Mouse (Mus musculus) heart, embryonic 10.5 days (tissue): ENCODE results near the gene Pcnx3. TPM values are rescaled to one million over a fixed set of nuclear protein-coding genes. Genes with fewer than 3 reads are reported as not detected.
A peak's percentile ranks its signal among the peaks of the same experiment; 100 is the strongest.

Experiments
- DNase-seq: peaks from one replicate; pipeline ENCODE4 v3.0.0-alpha.2; 2017; ENCODE audit warnings: low spot score
- H3K27ac ChIP-seq: fragments of 300-500 bp; sonication (generic); 2 replicates; pipeline ENCODE4 v1.5.1; 2016; ENCODE audit warnings: mild to moderate bottlenecking
- H3K27me3 ChIP-seq: fragments of 300-500 bp; sonication (generic); 2 replicates; pipeline ENCODE4 v1.6.1; 2016; ENCODE audit warnings: mild to moderate bottlenecking; ENCODE audit not compliant: poor library complexity, insufficient read depth, severe bottlenecking
- H3K36me3 ChIP-seq: fragments of 300-500 bp; sonication (generic); 2 replicates; pipeline ENCODE4 v1.6.1; 2016; ENCODE audit warnings: mild to moderate bottlenecking, moderate library complexity
- H3K4me1 ChIP-seq: fragments of 300-500 bp; sonication (generic); 2 replicates; pipeline ENCODE4 v1.6.1; 2016; ENCODE audit warnings: mild to moderate bottlenecking
- H3K4me3 ChIP-seq: fragments of 300-500 bp; sonication (generic); 2 replicates; pipeline ENCODE4 v1.5.1; 2016; ENCODE audit warnings: mild to moderate bottlenecking, moderate library complexity
- H3K9me3 ChIP-seq: fragments of 300-500 bp; sonication (generic); 2 replicates; pipeline ENCODE4 v1.6.1; 2016; ENCODE audit warnings: mild to moderate bottlenecking, moderate library complexity
- WGBS: fragments of 180-500 bp; shearing (Covaris S2); methylation state at CpG from one replicate; pipeline ENCODE4 v1.1.7; 2016; 5-methylcytosine and 5-hydroxymethylcytosine counted together
- polyA plus RNA-seq: library from polyadenylated mRNA; unstranded; fragments of >200 nt; fragmentation: Nextera tagmentation; extraction: Ambion mirVana; gene quantifications from 2 replicates; pipeline ENCODE4 v1.2.1, GENCODE M21; 2016

Pcnx3 gene
- polyA plus RNA-seq, 1 experiment from 2014 or later, result 26.3 TPM

DNA sequence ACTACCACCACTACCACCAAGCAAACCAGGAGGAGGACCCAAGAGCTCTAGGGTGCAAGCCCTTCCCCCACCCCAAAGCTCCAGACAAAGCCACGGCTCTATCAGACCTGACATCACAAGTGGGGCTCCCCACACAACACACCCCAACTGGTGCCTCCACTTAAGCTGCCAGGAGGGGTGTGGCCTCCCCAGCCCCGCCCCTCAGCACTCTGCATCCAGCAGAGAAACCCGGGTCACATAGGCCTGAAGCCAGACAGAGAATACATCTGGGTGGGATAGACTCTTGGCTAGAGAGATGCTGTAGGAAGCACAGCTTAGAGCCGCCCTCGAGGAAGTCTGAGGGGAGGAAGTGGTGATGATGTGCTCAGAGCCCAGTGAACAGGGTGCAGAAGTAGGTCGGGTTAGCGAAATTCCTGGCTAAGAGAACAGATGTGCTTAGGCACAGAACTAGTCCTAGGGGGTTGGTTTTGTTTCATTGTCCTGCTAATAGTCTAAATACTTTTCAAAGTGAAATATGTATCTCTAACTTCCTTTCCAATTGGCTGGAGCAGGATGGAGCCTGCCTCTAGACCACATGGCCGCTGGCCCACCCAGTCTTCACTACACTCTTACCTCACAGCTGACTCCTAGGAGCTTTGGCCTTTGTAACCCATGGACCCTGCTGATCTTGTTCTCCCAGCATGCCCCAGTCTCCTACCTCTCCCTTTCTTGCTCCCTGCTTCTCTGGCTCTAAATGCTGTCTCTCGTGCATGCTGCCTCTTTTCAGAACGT is 16.3 kb upstream of the Pcnx3 start:
- no peaks in the 10 kb centered on the region for H3K27me3 ChIP-seq
- H3K4me1 ChIP-seq, result peaks cover 20% of the 10 kb centered on the region
- WGBS, result 44% methylated on average over 10 of the region's 10 CpGs
- H3K36me3 ChIP-seq, result peaks cover 73% of the 10 kb centered on the region
- no peaks in the 10 kb centered on the region for H3K9me3 ChIP-seq
- peak; percentile 75 for DNase-seq
- no peak overlapping the region for H3K4me3 ChIP-seq
- H3K27ac ChIP-seq, result peak overlapping the region; percentile 33; the same call in 1 of the 2 replicates

DNA sequence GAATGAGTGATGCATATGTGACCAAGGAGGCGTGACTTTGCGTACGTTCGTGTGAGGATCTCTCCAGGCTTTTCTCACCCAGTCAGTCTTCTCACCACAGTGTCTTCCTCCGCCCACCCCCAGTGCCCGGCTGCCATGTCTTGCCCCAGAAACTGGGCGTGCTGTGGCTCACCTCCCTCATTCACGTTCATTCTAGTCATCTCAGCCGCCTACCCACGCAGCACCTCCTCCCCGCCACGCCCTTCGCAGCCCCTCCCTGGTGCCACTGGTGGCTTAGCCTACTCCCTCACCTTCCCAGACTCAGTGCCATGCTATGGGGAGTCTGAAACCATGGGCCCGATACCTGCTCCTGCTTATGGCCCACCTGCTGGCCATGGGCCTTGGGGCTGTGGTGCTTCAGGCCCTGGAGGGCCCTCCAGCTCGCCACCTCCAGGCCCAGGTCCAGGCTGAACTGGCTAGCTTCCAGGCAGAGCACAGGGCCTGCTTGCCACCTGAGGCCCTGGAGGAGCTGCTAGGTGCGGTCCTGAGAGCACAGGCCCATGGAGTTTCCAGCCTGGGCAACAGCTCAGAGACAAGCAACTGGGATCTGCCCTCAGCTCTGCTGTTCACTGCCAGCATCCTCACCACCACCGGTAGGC is 15.6 kb upstream of the Pcnx3 start, which contains the start of gene Kcnk7:
Kcnk7 (plus strand) TSS at position 205 of the 638 bp plus-strand sequence.
- Histone ChIP-seq H3K4me1 (peaks cover 20% of the 10 kb centered on the region), H3K9me3 (no peaks in the 10 kb centered on the region), H3K4me3 (no peak within 1 kb of the TSS), H3K27me3 (no peaks in the 10 kb centered on the region), H3K27ac (peak within 1 kb of the TSS; percentile 33; the same call in 1 of the 2 replicates), H3K36me3 (peaks cover 75% of the 10 kb centered on the region)
- 70% methylated on average over 17 of the region's 17 CpGs for WGBS
- DNase-seq, result no peak

DNA sequence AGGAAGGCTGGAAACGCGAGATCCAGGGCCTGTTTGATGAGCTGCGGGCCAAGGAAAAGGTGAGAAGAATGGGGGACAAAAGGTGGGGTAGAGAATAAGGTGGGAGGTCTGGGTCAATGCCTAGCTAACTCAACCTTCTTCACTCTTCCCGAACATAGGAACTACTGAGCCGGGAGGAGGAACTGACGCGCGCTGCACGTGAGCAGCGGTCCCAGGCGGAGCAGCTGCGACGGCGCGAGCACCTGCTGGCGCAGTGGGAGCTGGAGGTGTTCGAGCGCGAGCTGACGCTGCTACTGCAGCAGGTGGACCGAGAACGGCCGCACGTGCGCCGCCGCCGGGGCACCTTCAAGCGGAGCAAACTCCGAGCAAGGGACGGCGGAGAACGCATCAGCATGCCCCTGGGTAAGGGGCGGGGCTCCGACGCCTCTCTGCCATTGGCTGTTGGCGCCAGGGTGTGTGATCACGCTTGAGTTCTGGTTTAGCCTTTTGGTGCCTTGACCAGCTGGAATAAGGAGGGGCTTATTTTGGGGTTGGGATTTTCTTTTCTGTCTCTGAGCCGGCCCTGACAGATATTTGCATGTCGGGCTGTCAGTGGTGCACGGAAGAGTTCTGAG is 7.2 kb upstream of the Pcnx3 start:
- peak; percentile 84 for DNase-seq
- WGBS, result 24% methylated on average over 41 of the region's 41 CpGs
- Histone ChIP-seq H3K4me3 (peak overlapping the region; percentile 45), H3K4me1 (peaks cover 43% of the 10 kb centered on the region), H3K9me3 (no peaks in the 10 kb centered on the region), H3K27me3 (0 out of 2 replicates have a peak, but pooled peaks cover 7% of the 10 kb centered on the region), H3K27ac (peak overlapping the region; percentile 18; the same call in 1 of the 2 replicates), H3K36me3 (peaks cover 98% of the 10 kb centered on the region)

DNA sequence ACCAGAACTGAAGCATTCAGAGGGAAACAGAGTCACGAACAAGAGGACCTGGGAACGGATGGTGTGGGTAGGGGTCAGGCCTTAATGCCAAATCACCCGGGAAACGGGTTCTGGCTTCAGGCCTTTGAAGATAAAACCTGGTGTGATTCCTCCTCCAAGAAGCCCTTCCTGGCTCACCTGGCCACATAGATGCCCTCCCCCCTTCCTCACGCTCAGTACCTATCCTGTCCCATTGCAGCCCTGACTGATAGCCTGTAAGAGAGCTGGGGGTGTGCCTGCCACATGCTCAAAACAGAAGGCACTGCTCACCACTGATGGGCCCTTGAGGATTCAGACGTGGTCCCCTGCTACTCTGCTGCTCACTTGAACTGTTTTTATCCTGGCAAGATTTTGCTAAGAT is 5.1 kb upstream of the Pcnx3 start:
- Histone ChIP-seq H3K4me3 (peak overlapping the region; percentile 96), H3K9me3 (no peaks in the 10 kb centered on the region), H3K27me3 (0 out of 2 replicates have a peak, but pooled peaks cover 7% of the 10 kb centered on the region), H3K27ac (peak overlapping the region; percentile 37; the same call in 1 of the 2 replicates), H3K36me3 (peaks cover 83% of the 10 kb centered on the region), H3K4me1 (peaks cover 55% of the 10 kb centered on the region)
- WGBS, result 81% methylated on average over 6 of the region's 6 CpGs
- no peak for DNase-seq

DNA sequence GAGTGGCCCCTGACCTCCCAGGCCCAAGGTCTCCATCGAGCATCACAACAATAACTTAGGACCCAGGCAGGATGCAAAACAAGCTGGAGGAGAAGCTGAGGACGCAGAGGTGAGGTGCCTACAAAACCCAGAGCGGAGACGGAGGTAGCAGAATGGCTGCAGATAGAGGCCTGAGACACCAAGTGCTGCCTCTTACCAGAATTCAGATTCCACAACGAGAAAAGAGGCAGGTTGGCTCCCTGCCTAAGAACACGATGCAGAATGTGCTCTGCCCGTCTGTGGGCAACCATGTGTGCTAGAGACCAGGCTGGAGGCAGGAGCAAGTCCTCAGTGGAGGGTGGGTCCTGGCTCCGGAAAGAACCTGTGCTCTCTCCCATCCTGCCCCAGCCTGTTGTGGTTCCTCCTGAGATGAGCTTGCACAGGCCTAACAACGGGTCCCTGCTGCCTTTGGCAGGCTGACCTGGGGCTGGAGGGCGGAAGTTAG is 4.2 kb upstream of the Pcnx3 start:
- no peak for DNase-seq
- H3K27ac ChIP-seq, result peak overlapping the region; percentile 94
- 68% methylated on average over 10 of the region's 10 CpGs for WGBS
- H3K36me3 ChIP-seq, result peaks cover 74% of the 10 kb centered on the region
- H3K4me1 ChIP-seq, result peaks cover 57% of the 10 kb centered on the region
- H3K4me3 ChIP-seq, result peak overlapping the region; percentile 96
- H3K9me3 ChIP-seq, result no peaks in the 10 kb centered on the region
- H3K27me3 ChIP-seq, result 0 out of 2 replicates have a peak, but pooled peaks cover 7% of the 10 kb centered on the region

DNA sequence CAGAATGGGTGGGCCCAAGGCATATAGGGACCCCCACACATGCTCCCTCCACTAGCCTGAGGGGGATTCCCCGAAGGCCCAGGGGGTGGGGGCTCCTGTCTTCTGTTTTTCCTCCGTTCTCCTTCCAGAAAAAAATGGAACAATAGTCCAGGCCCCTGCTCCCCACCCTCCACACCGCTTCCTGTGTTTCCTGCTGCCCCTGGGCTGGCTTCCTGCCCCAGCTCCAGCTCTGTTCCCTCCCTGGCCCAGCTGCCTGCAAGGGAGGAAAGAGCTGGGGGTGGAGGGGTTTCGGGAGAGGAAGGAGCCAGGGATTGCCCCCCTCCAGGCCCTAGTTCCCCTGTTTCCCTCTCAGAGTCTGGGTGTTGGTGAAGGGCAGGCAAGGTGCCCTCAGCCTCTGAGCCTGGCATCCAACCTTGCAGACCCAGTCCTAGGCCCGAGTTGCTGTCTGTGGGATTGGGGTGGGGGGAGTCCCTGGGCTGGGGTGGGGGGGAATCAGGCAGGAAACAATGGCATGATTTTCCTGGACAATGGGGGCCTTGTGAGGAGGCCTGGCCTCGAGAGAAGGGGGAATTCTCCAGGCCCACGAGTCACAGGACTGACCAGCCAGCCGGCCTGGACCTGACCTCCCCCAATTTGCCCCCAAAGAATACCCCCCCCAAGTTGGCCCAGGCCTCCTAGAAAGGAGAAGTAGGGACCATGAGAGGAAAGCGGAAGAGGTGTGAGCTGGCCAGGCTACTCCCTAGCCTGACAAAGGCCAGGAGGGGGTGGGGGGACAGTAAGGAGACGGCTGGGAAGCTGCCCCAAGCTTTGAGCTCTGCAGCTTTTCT is 3.6 kb upstream of the Pcnx3 start:
- DNase-seq, result no peak
- 53% methylated on average over 10 of the region's 10 CpGs for WGBS
- peak overlapping the region; percentile 94 for H3K27ac ChIP-seq
- peaks cover 63% of the 10 kb centered on the region for H3K4me1 ChIP-seq
- peaks cover 68% of the 10 kb centered on the region for H3K36me3 ChIP-seq
- H3K27me3 ChIP-seq, result 0 out of 2 replicates have a peak, but pooled peaks cover 7% of the 10 kb centered on the region
- H3K9me3 ChIP-seq, result no peaks in the 10 kb centered on the region
- H3K4me3 ChIP-seq, result peak overlapping the region; percentile 96

DNA sequence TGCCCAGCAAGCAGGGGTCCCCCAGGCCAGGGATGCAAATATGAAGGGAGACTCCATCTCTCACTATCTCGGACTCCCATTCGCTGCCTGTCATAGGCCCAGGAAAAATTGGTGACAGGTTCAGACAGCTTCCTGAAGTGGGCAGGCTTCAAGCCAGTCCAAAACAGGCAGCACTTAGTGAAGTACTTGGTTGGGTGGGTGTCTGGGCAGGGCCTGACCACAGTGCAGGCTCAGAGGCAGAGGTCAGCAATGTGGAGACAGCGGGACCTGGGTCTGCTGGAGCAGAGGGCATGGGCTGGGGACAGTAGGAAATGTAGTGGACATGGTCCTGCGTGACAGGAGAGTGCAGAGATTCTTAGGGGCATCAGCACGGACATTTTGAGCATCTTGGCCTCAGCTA is 2.9 kb upstream of the Pcnx3 start:
- WGBS, result 63% methylated on average over 5 of the region's 5 CpGs
- Histone ChIP-seq H3K9me3 (no peaks in the 10 kb centered on the region), H3K27ac (peak overlapping the region; percentile 94), H3K4me1 (peaks cover 67% of the 10 kb centered on the region), H3K27me3 (0 out of 2 replicates have a peak, but pooled peaks cover 7% of the 10 kb centered on the region), H3K4me3 (peak overlapping the region; percentile 96), H3K36me3 (peaks cover 67% of the 10 kb centered on the region)
- DNase-seq, result no peak

DNA sequence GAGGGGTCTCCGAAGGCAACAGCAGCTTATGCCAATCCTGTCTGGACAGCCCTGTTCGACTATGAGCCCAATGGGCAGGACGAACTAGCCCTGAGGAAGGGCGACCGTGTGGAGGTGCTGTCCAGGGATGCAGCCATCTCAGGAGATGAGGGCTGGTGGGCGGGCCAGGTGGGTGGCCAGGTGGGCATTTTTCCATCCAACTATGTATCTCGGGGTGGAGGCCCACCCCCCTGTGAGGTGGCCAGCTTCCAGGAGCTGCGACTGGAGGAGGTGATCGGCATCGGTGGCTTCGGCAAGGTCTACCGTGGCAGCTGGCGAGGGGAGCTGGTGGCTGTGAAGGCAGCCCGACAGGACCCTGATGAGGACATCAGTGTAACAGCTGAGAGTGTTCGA is 1.6 kb upstream of the Pcnx3 start:
- 69% methylated on average over 15 of the region's 15 CpGs for WGBS
- H3K4me3 ChIP-seq, result peak overlapping the region; percentile 96
- peak overlapping the region; percentile 94 for H3K27ac ChIP-seq
- DNase-seq, result no peak
- 0 out of 2 replicates have a peak, but pooled peaks cover 5% of the 10 kb centered on the region for H3K27me3 ChIP-seq
- peaks cover 56% of the 10 kb centered on the region for H3K4me1 ChIP-seq
- peaks cover 67% of the 10 kb centered on the region for H3K36me3 ChIP-seq
- H3K9me3 ChIP-seq, result no peaks in the 10 kb centered on the region

DNA sequence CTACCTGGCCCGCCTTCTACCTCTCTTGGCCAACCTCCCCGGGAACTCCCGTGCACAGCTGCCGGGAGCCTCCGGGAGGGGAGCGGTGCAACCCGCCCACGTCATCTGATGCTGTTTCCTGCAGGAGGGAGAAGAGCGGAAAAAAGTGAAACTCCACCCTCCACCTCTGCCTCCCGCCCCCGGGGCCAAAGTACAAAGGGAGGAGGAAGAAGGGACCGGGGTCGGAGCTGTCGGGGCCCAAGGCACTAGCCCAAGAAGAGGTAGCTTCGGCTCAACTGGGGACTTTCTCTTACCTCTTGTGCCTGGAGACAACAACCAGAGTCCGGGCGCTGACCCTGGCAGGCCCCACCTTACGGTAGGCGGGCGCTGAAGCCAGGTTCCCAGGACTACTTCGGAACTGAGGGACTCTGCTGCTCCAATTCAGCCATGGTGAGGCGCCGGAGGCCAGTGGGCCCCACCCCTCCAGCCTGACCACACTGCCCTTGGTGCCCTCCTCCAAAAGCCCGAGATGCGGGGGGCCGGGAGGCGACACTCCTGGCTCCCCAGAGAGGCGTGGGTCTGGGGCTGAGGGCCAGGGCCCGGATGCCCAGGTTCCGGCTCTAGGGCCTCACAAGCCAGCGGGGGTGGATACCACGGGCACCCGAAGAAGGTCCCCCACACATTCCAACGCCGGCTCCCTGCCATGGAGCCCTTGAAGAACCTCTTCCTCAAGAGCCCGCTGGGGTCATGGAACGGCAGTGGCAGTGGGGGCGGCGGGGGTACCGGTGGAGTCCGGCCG is 1.0 kb upstream of the Pcnx3 start:
- Histone ChIP-seq H3K9me3 (no peaks in the 10 kb centered on the region), H3K4me1 (peaks cover 55% of the 10 kb centered on the region), H3K27ac (peak overlapping the region; percentile 94), H3K4me3 (peak overlapping the region; percentile 96), H3K27me3 (no peaks in the 10 kb centered on the region), H3K36me3 (peaks cover 67% of the 10 kb centered on the region)
- WGBS, result 8% methylated on average over 42 of the region's 42 CpGs
- DNase-seq, result peak; percentile 96

DNA sequence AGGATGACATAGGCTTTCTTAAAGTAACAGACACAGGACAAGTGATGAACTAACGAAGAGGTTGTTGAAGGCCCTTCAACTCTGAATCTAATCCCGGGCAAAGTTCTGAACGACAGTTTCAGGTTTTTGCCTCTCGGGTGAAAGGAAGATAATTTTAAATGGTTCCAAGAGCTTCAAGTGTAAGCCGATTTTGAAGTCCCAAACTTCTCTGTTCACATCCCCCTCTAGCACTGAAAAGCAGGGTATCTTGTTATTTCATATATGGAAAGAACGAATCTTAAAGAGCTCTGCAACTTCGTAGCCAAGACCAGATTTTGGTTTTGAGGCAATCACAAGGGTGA is 350 bp upstream of the Pcnx3 start:
- H3K4me1 ChIP-seq, result peaks cover 55% of the 10 kb centered on the region
- no peaks in the 10 kb centered on the region for H3K9me3 ChIP-seq
- under 1% methylated on average over 7 of the region's 7 CpGs for WGBS
- peak overlapping the region; percentile 96 for H3K4me3 ChIP-seq
- no peaks in the 10 kb centered on the region for H3K27me3 ChIP-seq
- no peak for DNase-seq
- H3K27ac ChIP-seq, result peak overlapping the region; percentile 94
- H3K36me3 ChIP-seq, result peaks cover 68% of the 10 kb centered on the region

DNA sequence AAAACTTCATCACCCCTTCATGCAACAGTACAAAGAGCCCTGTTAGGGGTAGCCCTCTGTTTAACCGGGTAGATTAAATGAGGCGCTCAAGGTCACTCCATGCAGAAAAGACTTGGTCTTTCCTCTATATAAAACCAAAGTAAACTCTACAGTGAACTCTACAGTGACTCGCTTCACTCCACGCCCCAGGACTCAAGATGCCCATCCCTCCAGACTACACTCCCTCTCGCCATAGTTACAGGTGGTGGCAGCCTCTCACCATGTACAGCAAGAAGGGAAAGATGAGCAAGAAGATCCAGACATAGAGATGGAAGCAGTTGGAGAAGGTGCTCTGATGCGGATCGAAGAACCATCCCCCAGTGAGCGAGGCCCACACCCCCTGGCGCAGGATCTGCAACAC is 970 bp downstream of the Pcnx3 start:
- WGBS, result 22% methylated on average over 9 of the region's 9 CpGs
- Histone ChIP-seq H3K27ac (peak overlapping the region; percentile 94), H3K36me3 (peaks cover 68% of the 10 kb centered on the region), H3K9me3 (no peaks in the 10 kb centered on the region), H3K4me1 (peaks cover 42% of the 10 kb centered on the region), H3K4me3 (peak overlapping the region; percentile 96), H3K27me3 (no peaks in the 10 kb centered on the region)
- DNase-seq, result no peak
